Mouse (Mus musculus) layer of hippocampus, postnatal 14 days (tissue): ENCODE data around the gene Gas6. TPM values are rescaled to one million over a fixed set of nuclear protein-coding genes. Genes with fewer than 3 reads are reported as not detected.

Experiments
- DNase-seq, 2 experiments: peaks; one replicate each; pipeline ENCODE4 v3.0.0; 2021 to 2022; ENCODE audit warnings: low spot score in 2 of 2, mixed read lengths in 1 of 2
- total RNA-seq, 2 experiments: library from RNA; stranded (reverse); gene quantifications; 2 replicates each; pipeline ENCODE4 v1.2.3; 2021

Gene Gas6
- total RNA-seq, 2 experiments from 2014 or later: 104 to 115 TPM

- no peak for DNase-seq
These were observed 13.1 kb upstream of the Gas6 start for GRCm38 (mm10) chr8:13507284-13507937.

GRCm38 (mm10) chr8:13506849-13507248, 12.6 kb upstream of the Gas6 start:
- DNase-seq: no peak

- DNase-seq: no peak
These were observed 10.8 kb upstream of the Gas6 start for GRCm38 (mm10) chr8:13504894-13505674.

- no peak for DNase-seq
These were observed 9.8 kb upstream of the Gas6 start for GRCm38 (mm10) chr8:13503936-13504606.

- no peak for DNase-seq
These were observed 6.9 kb upstream of the Gas6 start for GRCm38 (mm10) chr8:13501221-13501620.

GRCm38 (mm10) chr8:13493011-13493410, 1.3 kb downstream of the Gas6 start:
- DNase-seq: no peak

GRCm38 (mm10) chr8:13492198-13492995, 1.9 kb downstream of the Gas6 start:
- DNase-seq: no peak

GRCm38 (mm10) chr8:13491491-13492010, 2.7 kb downstream of the Gas6 start:
- DNase-seq: no peak

- DNase-seq: no peak
These were observed 4.0 kb downstream of the Gas6 start for GRCm38 (mm10) chr8:13489986-13490910.

GRCm38 (mm10) chr8:13489351-13489750, 4.9 kb downstream of the Gas6 start:
- DNase-seq: no peak

- DNase-seq: no peak
These were observed 11.1 kb downstream of the Gas6 start for GRCm38 (mm10) chr8:13483191-13483590.

- no peak for DNase-seq
These were observed 12.0 kb downstream of the Gas6 start for GRCm38 (mm10) chr8:13482101-13482801.

- DNase-seq: no peak
These were observed 12.7 kb downstream of the Gas6 start for GRCm38 (mm10) chr8:13481596-13481995.

- no peak for DNase-seq
These were observed 13.2 kb downstream of the Gas6 start for GRCm38 (mm10) chr8:13481089-13481554.

GRCm38 (mm10) chr8:13475892-13476291, 18.4 kb downstream of the Gas6 start:
- DNase-seq: no peak

- no peak for DNase-seq
These were observed 22.0 kb downstream of the Gas6 start for GRCm38 (mm10) chr8:13472284-13472683.

GRCm38 (mm10) chr8:13471484-13471883, 22.8 kb downstream of the Gas6 start:
- DNase-seq: no peak

GRCm38 (mm10) chr8:13468737-13469136, 25.6 kb downstream of the Gas6 start:
- no peak for DNase-seq

- DNase-seq: no peak
These were observed 27.3 kb downstream of the Gas6 start for GRCm38 (mm10) chr8:13466989-13467388.
